Mouse (Mus musculus) heart, postnatal 10 days (tissue): ENCODE results near the gene Filip1l. TPM values are rescaled to one million over a fixed set of nuclear protein-coding genes. Genes with fewer than 3 reads are reported as not detected.

Experiments used
- DNase-seq, 2 experiments: peaks; one replicate each; pipeline ENCODE4 v3.0.0; 2021
- intact Hi-C: fragments of 180-260 bp; cut with DNase I; formaldehyde crosslinking; loops from one replicate; pipeline ENCODE4 v1.15.1; 2025
- total RNA-seq, 2 experiments: library from RNA; stranded (reverse); gene quantifications; 2 replicates each; pipeline ENCODE4 v1.2.3; 2021

The Filip1l gene
- total RNA-seq, 2 experiments from 2014 or later: 51.6 to 56.2 TPM

GRCm38 (mm10) chr16:57427516-57428285 lies 74.8 kb downstream of the Filip1l start:
- intact Hi-C loops: no loop called here
- DNase-seq: peak; percentile 75 to 81

DNA sequence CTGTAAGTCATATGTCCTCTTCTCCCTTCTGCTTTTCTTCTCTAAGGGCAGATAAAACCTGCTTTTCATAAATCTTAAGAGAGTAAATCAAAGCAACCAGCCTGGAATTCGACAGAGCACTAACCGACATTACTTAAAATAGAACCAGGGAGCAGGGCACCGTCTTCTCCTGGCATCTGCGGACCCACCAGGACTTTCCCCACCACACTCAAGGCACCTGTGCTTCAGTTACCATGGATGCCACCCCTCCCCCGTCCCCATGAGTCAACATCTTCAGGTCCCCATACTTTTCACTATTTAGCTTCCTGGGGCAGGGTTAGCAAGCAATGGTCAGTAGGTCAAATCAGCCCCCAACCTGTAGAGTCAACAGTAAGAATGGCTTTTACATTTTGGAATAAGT lies 76.1 kb downstream of the Filip1l start:
- no peak for DNase-seq
- intact Hi-C loops: no loop called here

DNA sequence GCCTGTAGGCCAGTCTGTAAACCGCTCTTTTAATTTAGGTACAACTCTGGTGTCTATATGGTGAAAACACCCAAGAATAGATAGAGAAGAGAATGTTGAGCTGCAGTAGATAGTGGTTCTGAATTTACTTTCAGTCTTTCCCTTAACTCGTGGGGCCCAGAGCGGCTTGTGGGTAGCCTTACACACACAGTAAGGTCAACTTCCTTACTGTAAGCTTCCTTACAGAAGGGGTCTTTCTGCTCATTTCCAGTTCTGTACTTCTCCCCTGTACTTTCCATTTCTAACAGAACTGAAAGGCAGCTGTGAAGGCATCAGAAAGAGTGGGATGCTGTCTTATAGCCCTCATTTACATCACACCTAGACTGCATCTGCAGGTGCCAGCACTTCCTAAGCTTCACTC lies 78.4 kb downstream of the Filip1l start:
- no peak for DNase-seq
- intact Hi-C loops: no loop called here

GRCm38 (mm10) chr16:57433173-57433572 lies 80.3 kb downstream of the Filip1l start:
- intact Hi-C loops: no loop called here
- DNase-seq: no peak

- no peak for DNase-seq
- intact Hi-C loops: no loop called here
Measured at GRCm38 (mm10) chr16:57433671-57434070, 80.8 kb downstream of the Filip1l start.

DNA sequence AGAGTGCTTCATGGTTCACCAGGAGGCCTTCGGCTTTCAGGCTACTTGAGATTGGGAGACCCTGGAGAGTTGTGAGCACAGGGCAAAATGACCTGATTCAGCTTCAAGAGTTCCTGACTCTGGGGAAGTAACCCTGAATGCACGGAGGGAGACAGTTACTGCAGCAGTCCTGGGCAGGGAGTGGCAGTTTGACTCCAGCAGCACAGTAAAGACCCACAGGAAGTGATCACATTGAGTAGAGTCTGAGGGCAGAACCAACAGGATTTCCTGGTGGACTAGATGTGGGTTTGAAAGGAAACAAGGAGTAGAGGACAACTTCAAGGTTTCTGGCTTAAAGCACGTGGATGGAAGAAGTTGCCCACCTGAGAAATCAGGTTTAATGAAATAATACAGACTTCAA lies 81.7 kb downstream of the Filip1l start:
- intact Hi-C loops: no loop called here
- DNase-seq: no peak

DNA sequence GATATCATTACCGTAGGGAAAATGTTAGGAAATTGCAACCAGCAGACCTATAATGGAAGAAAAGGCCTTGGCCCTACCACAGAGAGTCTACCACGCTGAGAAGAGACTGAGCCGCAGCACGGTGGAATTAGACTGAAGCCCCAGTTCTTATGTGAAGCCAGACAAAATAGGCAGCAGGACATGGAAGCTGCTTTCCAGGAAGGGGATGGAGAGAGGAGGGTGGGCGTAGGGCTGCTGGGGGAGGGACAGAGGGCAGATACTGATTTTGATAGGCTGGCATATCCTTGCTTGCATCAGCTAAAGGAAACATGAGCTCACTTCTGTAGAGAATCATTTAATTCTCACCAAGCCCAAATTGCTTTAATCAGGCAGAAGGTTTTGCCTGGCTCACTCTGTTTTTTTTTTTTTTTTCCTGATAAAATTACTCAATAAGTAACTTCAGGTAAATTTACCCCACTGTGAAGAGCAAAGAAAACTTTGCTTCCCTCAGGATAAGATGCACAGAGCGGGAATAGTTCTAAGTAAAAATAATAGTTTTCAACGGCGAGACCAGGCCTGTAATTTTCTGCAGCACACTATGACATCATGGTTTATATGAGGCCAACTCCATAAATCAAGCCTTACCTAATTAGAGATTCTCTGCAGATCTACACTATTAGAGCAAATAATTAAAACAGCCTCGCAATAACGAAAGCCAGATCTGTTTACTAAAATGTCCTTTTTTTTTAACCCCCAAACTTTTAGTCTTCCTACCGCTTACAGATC lies 84.8 kb downstream of the Filip1l start:
- DNase-seq: no peak
- intact Hi-C loops: no loop called here

- intact Hi-C loops: no loop called here
- no peak for DNase-seq
Measured at GRCm38 (mm10) chr16:57438288-57438685, 85.4 kb downstream of the Filip1l start.

DNA sequence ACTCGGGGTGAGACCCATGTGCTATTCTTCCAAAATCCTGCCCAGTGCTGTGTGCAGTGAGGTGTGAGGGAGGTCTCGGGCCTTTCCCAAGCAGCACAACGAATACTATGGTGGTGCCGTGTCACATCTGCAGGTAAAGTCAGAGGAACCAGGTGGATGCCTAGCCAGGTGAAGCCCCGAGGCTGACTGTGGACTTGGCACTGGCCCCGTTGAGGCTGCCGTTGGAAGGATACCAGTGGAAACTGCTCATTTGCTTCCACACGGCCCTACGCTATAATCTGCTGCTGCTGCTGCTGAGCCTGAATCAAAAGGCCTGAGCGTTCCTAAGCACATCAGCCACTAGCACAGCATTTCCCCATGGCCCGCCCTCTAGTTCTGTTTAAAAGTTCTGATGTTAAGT lies 86.3 kb downstream of the Filip1l start:
- intact Hi-C loops: no loop called here
- DNase-seq: no peak

GRCm38 (mm10) chr16:57440706-57441437 lies 88.0 kb downstream of the Filip1l start:
- intact Hi-C loops: no loop called here
- DNase-seq: no peak

DNA sequence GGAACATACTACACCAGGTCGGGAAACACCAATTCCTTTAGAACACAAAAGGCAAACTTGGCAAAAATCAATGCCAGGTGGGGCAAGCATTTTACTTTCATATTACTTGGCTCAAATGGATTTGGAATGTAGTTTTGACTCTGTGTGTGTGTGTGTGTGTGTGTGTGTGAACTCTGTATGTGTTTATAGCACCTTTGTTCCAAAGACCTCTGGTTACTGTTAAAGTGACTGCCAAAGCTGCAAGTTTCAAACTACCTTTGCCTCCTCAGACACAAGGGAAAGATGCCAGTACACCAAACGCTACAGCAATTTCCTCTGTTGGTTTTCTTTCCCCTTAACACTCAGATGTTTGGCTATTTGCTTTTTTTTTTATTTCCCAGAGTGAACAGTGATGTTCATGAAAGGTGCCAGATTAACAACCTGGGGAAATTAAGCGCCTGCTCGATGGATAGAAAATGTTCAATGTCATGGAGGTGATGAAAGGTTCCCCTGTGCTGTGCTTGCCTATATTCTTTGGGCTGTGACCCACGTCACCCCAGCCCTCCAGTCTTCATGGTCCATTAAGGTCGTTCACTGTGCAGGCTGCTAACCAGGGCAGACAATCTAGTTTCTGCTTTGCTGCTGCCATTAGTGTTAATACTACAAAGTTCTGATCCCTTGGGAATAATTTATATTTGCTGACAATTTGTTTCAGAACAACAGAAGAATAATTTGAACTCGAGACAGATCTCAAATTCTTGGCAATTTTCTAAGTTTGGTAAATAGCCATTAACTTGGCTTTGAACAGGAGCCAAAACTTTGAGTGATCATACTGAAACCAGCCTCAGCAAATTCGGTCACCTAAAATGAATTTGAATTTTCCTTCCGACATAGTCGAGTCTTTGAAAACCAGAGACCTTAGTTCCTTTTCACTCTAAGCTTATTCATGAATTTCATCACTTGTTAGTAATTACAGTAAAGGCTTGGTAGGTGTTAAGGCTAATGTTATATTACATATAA lies 92.5 kb downstream of the Filip1l start:
- no peak for DNase-seq
- intact Hi-C loops: no loop called here

GRCm38 (mm10) chr16:57453009-57453408 lies 100.1 kb downstream of the Filip1l start:
- no peak for DNase-seq
- intact Hi-C loops: no loop called here

- intact Hi-C loops: no loop called here
- DNase-seq: no peak
Measured at GRCm38 (mm10) chr16:57454106-57454763, 101.3 kb downstream of the Filip1l start.

- intact Hi-C loops: no loop called here
- no peak for DNase-seq
Measured at GRCm38 (mm10) chr16:57455573-57455972, 102.7 kb downstream of the Filip1l start.

GRCm38 (mm10) chr16:57456003-57456402 lies 103.1 kb downstream of the Filip1l start:
- no peak for DNase-seq
- intact Hi-C loops: no loop called here

- no peak for DNase-seq
- intact Hi-C loops: no loop called here
Measured at GRCm38 (mm10) chr16:57465386-57465913, 112.6 kb downstream of the Filip1l start.

- no peak for DNase-seq
- intact Hi-C loops: no loop called here
Measured at GRCm38 (mm10) chr16:57469301-57469700, 116.4 kb downstream of the Filip1l start.

GRCm38 (mm10) chr16:57469869-57470268 lies 117.0 kb downstream of the Filip1l start:
- intact Hi-C loops: no loop called here
- no peak for DNase-seq

DNA sequence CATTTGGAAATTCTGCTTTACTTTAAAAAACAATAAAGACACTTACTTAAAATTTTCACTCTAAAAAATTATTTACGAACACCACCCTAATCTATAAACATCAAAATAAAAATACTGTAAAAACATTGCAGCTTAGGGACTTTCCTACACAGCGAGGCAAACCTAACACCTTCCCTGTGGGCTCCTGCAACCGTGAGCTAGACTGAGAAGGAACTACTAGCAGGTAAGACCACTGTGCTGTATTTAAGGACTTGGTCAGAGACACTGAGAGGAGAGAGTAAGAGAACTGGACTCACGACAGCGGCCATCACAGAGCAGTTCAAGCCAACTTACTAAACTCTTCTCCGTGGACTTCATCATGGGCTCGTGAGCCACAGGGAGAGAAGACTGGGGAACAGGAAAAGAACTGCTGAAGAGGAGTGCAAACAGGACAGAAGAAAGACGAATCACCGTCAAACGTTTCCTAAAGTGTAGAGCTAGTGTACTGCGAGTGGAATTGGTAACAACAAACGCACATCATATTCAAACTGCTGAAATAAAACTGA lies 117.5 kb downstream of the Filip1l start:
- intact Hi-C loops: no loop called here

More for the DNA sequence above, 117.5 kb downstream of the Filip1l start:
- DNase-seq: no peak
